Mouse (Mus musculus) layer of hippocampus, adult 2 months (tissue): Measurements from ENCODE around the gene Dbf4. TPM values are rescaled to one million over a fixed set of nuclear protein-coding genes. Genes with fewer than 3 reads are reported as not detected.

Source experiments
- DNase-seq, 2 experiments: peaks; one replicate each; pipeline ENCODE4 v3.0.0; 2022; ENCODE audit warnings: low spot score in 2 of 2
- H3K27ac ChIP-seq: fragments of 200-600 bp; 2 replicates; pipeline ENCODE4 v1.8.1; 2022
- H3K4me3 ChIP-seq: fragments of 200-600 bp; 2 replicates; pipeline ENCODE4 v1.8.1; 2022; ENCODE audit warnings: mild to moderate bottlenecking
- CTCF ChIP-seq: fragments of 200-600 bp; conservative IDR thresholded peaks from 2 replicates; pipeline ENCODE4 v1.8.1; 2022; ENCODE audit warnings: antibody characterized with exemption, mild to moderate bottlenecking, moderate library complexity
- total RNA-seq, 2 experiments: library from RNA; stranded (reverse); gene quantifications; 2 replicates each; pipeline ENCODE4 v1.2.3; 2021

The Dbf4 gene
- total RNA-seq, 2 experiments from 2014 or later, result 2.0 TPM

DNA sequence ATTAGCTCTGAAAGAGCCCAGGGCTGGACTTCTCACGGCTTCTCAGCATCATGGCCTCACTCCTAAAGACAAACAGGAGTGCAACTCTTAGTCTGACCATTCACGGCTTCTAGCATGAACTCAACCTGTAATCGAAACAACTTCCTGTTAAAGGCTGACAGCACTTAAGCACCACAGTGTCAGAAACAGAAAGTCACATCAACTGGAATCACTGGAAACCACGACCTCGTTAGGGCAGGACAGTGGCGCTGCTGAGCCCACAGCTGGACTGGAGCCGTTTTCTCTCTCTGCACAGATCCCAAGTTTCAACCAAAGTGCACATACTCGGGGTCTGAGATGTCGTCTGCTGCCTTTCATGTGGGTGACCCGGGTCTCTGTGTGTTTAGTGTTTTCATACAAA lies 73.0 kb downstream of the Dbf4 start:
- H3K27ac ChIP-seq, result no peak overlapping the region
- TF ChIP-seq CTCF, result no peak
- H3K4me3 ChIP-seq, result no peak overlapping the region
- DNase-seq, result no peak

Other genes starting within 250 kb of the Dbf4 start
- gene Adam22, start 54.6 kb downstream of the Dbf4 start, total RNA-seq, result 100 to 1,000 TPM; 162 to 174 TPM
- 10 to 100 TPM; 11.2 to 12.3 TPM for gene Slc25a40, start 134 bp upstream of the Dbf4 start, total RNA-seq
- 10 to 100 TPM; 31.8 to 32.7 TPM for gene Rundc3b, start 200.2 kb upstream of the Dbf4 start, total RNA-seq
- 10 to 100 TPM; 17.2 to 17.5 TPM for gene Abcb1a, start 237.4 kb upstream of the Dbf4 start, total RNA-seq